Mouse (Mus musculus) heart, embryonic 14.5 days (tissue): ENCODE results near the gene Ubap2l. TPM values are rescaled to one million over a fixed set of nuclear protein-coding genes. Genes with fewer than 3 reads are reported as not detected.
A peak's percentile ranks its signal among the peaks of the same experiment; 100 is the strongest.

Source experiments
- ATAC-seq: fragments of 200-750 bp; cut with Nextera tagmentation; 2 replicates; pipeline ENCODE4 v1.8.0; 2017; ENCODE audit warnings: low read depth, moderate TSS enrichment; ENCODE audit not compliant: insufficient number of reproducible peaks, insufficient read depth, low FRiP score
- H3K27ac ChIP-seq, 2 experiments: fragments of 200-500 bp in 1 of 2; fragments of 300-500 bp in 1 of 2; sonication (generic) in 1 of 2; replicated peaks in 1 of 2; 2 replicates each; pipeline ENCODE4 v1.5.1; 2012 to 2014; ENCODE audit warnings: low read depth in 2 of 2, low read length in 2 of 2, control low read depth in 1 of 2, mild to moderate bottlenecking in 1 of 2, mixed read lengths in 1 of 2; ENCODE audit not compliant: control insufficient read depth in 1 of 2, insufficient read depth in 1 of 2
- H3K27me3 ChIP-seq: fragments of 300-500 bp; sonication (generic); 2 replicates; pipeline ENCODE4 v1.6.1; 2014; ENCODE audit warnings: mild to moderate bottlenecking, low read length, control low read depth; ENCODE audit not compliant: control insufficient read depth, insufficient read depth
- H3K36me3 ChIP-seq: fragments of 300-500 bp; sonication (generic); 2 replicates; pipeline ENCODE4 v1.6.1; 2014; ENCODE audit warnings: mild to moderate bottlenecking, control low read depth, low read length, mixed read lengths; ENCODE audit not compliant: control insufficient read depth, insufficient read depth
- H3K4me1 ChIP-seq, 2 experiments: fragments of 200-500 bp in 1 of 2; fragments of 300-500 bp in 1 of 2; sonication (generic) in 1 of 2; 2 replicates each; pipeline ENCODE4 v1.6.1; 2012 to 2014; ENCODE audit warnings: low read length in 2 of 2, control low read depth in 1 of 2, mixed read lengths in 1 of 2; ENCODE audit not compliant: control insufficient read depth in 2 of 2, insufficient read depth in 2 of 2
- H3K4me2 ChIP-seq: fragments of 300-500 bp; sonication (generic); 2 replicates; pipeline ENCODE4 v1.6.1; 2014; ENCODE audit warnings: mild to moderate bottlenecking, low read length
- H3K4me3 ChIP-seq, 2 experiments: fragments of 200-500 bp in 1 of 2; fragments of 300-500 bp in 1 of 2; sonication (generic) in 1 of 2; 2 replicates each; pipeline ENCODE4 v1.5.1; 2012 to 2014; ENCODE audit warnings: low read length in 2 of 2, mild to moderate bottlenecking in 2 of 2, control low read depth in 1 of 2, low read depth in 1 of 2, moderate library complexity in 1 of 2; ENCODE audit not compliant: control insufficient read depth in 1 of 2, insufficient read depth in 1 of 2
- H3K9ac ChIP-seq: fragments of 300-500 bp; sonication (generic); 2 replicates; pipeline ENCODE4 v1.6.1; 2014; ENCODE audit warnings: mild to moderate bottlenecking, low read length
- H3K9me3 ChIP-seq: fragments of 300-500 bp; sonication (generic); 2 replicates; pipeline ENCODE4 v1.6.1; 2016; ENCODE audit warnings: low read length, control low read depth; ENCODE audit not compliant: control insufficient read depth
- WGBS: fragments of 180-500 bp; shearing (Covaris S2); extraction: QIAGEN DNeasy Blood & Tissue Kit; methylation state at CpG from one replicate; pipeline ENCODE4 v1.1.7; 2014; 5-methylcytosine and 5-hydroxymethylcytosine counted together
- polyA plus RNA-seq: library from polyadenylated mRNA; unstranded; fragments of >200 nt; fragmentation: Nextera tagmentation; extraction: Ambion mirVana; gene quantifications from 2 replicates; pipeline ENCODE4 v1.2.1, GENCODE M21; 2014

Gene Ubap2l
- polyA plus RNA-seq, 1 experiment from 2014 or later, result 154 TPM

DNA sequence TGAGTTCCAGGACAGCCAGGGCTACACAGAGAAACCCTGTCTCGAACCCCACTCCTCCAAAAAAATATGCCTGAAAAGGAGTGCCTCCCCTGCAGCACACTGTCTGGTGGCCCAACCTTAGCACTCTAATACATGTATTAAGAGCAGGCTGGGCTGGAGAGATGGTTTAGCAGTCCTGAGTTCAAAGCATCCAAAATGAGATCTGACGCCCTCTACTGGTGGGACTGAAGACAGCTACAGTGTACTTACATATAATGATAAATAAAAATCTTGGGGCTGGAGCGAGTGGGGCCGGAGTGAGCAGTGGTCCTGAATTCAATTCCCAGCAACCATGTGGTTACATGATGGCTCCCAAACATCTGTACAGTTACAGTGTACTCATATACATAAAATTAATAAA, 85.5 kb downstream of the Ubap2l start:
- H3K36me3 ChIP-seq, result 0 out of 2 replicates have a peak, but pooled peaks cover 3% of the 10 kb centered on the region
- no peak overlapping the region for H3K4me3 ChIP-seq
- H3K27ac ChIP-seq, result no peak overlapping the region
- H3K4me2 ChIP-seq, result no peak overlapping the region
- H3K4me1 ChIP-seq, result peaks cover 6 to 9% of the 10 kb centered on the region in 2 experiments
- no peak overlapping the region for H3K9ac ChIP-seq
- ATAC-seq, result no peak
- 71% methylated on average over 4 of the region's 4 CpGs for WGBS
- H3K9me3 ChIP-seq, result no peaks in the 10 kb centered on the region
- no peaks in the 10 kb centered on the region for H3K27me3 ChIP-seq

DNA sequence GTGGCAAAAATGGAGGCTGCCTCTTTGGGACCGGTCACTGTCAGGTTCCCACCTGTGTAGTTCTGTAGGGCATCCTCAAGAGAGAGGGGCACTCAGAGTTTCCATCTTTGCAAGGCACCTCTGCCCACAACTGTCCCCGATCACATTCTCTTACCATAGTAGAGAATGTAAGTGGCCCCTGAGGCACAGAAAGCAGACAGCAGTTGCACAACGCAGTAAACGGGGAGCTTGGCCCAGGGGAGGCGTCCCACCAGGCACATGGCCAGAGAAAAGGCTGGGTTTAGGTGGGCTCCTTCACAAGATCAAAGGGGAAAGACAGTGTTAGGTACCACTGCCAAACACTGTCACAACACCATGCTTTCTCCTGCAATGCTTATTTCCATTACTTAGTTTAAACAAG, 86.5 kb downstream of the Ubap2l start:
- ATAC-seq, result no peak
- Histone ChIP-seq H3K9ac (no peak overlapping the region), H3K9me3 (no peaks in the 10 kb centered on the region), H3K27me3 (no peaks in the 10 kb centered on the region), H3K27ac (no peak overlapping the region), H3K36me3 (0 out of 2 replicates have a peak, but pooled peaks cover 3% of the 10 kb centered on the region), H3K4me3 (no peak overlapping the region), H3K4me1 (peaks cover 15 to 19% of the 10 kb centered on the region in 2 experiments), H3K4me2 (no peak overlapping the region)
- WGBS, result 87% methylated on average over 5 of the region's 5 CpGs

DNA sequence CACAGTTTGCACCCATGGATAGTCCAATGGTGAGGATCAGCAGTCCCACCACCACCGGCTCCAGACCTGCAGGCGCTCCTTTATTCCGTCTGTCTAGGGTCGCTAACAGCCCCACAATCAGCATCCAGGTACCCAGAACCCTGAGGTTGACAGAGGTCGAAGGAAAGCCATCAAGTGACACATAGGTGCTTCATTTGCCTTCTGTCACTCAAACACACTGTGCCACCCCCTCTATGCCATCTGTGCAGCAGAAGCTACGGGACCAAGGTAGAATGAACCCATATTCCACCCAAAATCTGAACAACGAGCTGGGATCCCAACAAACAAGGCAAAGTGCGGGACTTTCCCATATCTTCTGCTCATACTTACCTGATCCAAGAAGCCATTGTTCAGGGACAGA, 86.9 kb downstream of the Ubap2l start:
- no peaks in the 10 kb centered on the region for H3K9me3 ChIP-seq
- no peak for ATAC-seq
- no peak overlapping the region for H3K9ac ChIP-seq
- no peaks in the 10 kb centered on the region for H3K27me3 ChIP-seq
- H3K4me2 ChIP-seq, result no peak overlapping the region
- peaks cover 19 to 23% of the 10 kb centered on the region in 2 experiments for H3K4me1 ChIP-seq
- WGBS, result 93% methylated on average over 8 of the region's 8 CpGs
- H3K27ac ChIP-seq, result no peak overlapping the region
- 0 out of 2 replicates have a peak, but pooled peaks cover 3% of the 10 kb centered on the region for H3K36me3 ChIP-seq
- no peak overlapping the region for H3K4me3 ChIP-seq

DNA sequence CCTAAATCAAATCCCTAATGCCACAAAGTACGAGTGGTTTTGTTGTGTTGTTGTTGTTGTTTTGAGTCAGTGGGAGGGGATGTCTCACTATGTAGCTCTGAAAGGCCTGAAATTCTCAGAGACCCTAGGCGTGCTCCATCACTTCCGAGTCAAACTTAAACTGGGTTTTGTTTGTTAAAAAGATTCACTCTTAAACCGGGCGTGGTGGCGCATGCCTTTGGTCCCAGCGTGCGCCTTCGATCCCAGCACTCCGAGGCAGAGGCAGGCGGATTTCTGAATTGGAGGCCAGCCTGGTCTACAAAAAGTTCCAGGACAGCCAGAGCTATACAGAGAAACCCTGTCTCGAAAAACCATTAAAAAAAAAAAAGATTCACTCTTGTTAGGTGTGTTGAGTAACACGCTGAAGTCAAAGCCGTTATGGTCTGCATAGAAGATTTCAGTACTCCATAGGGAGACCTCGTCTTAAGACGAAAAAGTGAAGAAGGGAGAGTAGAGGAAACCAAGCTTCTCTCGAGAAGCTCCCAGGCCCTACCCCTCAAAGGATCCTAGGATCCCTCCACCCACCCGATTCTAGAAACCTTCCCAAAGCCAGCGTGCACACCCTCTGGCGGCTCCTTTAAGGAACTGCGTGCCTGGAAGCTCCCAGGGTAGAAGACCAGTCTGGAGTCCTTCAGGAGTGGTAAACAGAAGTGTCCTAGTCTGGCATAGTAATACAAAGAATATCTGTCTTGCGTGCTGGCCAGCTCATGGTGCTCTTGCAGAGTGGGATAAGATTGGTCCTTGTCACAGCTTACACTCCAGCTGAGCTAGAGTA, 88.3 kb downstream of the Ubap2l start:
- WGBS, result 25% methylated on average over 22 of the region's 22 CpGs
- no peak for ATAC-seq
- Histone ChIP-seq H3K27me3 (no peaks in the 10 kb centered on the region), H3K27ac (peak overlapping the region; percentile 97 to 99), H3K36me3 (peaks cover 8% of the 10 kb centered on the region; the same call in 1 of the 2 replicates), H3K4me1 (peaks cover 29 to 35% of the 10 kb centered on the region in 2 experiments), H3K4me2 (peak overlapping the region; percentile 89), H3K9ac (peak overlapping the region; percentile 96), H3K9me3 (no peaks in the 10 kb centered on the region), H3K4me3 (peak overlapping the region; percentile 94 to 96)

DNA sequence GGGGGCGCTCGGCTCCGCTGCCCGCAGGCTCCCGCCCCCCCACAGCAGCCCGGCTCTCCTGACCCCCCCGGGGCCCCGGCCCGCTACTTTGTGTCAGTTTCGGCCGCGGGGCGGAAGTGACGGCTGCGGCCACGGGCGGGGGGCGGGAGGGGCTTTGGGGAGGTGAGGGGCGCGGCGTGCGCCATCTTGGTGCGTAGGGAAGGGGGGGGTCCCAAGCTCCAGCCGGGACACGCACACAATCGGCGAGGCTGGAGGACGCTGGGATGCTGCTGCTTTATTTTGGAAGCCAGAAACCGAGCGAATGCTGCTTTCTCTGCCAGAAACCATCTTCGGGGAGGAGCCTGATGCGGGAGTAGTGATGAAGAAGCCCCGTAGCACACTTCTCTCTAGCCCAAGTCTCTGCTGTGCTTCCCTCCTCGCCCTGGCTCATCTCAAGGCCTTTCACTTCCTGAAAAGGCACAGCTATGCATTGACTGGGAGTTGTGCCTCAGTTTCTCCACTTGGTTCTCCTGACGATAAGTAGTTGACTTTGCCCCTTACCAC, 89.1 kb downstream of the Ubap2l start, which contains the start of gene Atp8b2:
Gene Atp8b2 (minus strand): TSS at position 288 of the 543 bp plus-strand sequence.
- ATAC-seq, result peak; percentile 63
- peaks cover 33 to 37% of the 10 kb centered on the region in 2 experiments for H3K4me1 ChIP-seq
- WGBS, result 0% methylated on average over 15 of the region's 35 CpGs

DNA sequence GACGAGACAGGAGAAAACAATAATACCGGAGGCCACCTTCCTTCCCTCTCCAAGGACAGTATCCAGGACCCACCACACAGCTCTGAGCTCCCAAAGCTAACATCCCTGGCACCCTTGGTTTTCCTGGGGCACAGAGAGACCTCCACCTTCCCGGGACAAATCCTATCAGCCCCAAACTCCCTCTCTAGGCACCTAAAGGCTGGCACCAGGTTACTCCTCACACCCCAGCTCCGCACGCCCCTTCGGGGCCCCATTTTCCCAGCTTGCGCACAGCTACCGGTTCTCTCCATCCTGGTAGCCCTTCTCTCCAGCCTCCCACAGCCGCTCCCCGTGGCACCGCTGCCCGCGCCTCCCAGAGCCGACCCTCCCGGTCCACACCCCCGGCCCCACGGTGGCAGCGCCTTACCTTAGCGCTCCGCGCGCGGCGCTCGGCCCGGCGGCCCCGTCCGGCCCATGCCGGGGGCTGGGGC, 89.6 kb downstream of the Ubap2l start:
- Histone ChIP-seq H3K36me3 (peaks cover 19% of the 10 kb centered on the region), H3K9ac (peak overlapping the region; percentile 96), H3K4me3 (peak overlapping the region; percentile 94 to 96), H3K4me1 (peaks cover 33 to 37% of the 10 kb centered on the region in 2 experiments), H3K27ac (peak overlapping the region; percentile 89 to 99), H3K4me2 (peak overlapping the region; percentile 89), H3K9me3 (no peaks in the 10 kb centered on the region), H3K27me3 (no peaks in the 10 kb centered on the region)
- ATAC-seq, result no peak
- WGBS, result under 1% methylated on average over 30 of the region's 30 CpGs

More for the DNA sequence above, 89.1 kb downstream of the Ubap2l start, which contains the start of gene Atp8b2:
- Histone ChIP-seq H3K27ac (peak within 1 kb of the TSS; percentile 97 to 99), H3K4me2 (peak within 1 kb of the TSS; percentile 89), H3K27me3 (no peaks in the 10 kb centered on the region), H3K4me3 (peak within 1 kb of the TSS; percentile 94 to 96), H3K9me3 (no peaks in the 10 kb centered on the region), H3K9ac (peak within 1 kb of the TSS; percentile 96), H3K36me3 (peaks cover 14% of the 10 kb centered on the region)

DNA sequence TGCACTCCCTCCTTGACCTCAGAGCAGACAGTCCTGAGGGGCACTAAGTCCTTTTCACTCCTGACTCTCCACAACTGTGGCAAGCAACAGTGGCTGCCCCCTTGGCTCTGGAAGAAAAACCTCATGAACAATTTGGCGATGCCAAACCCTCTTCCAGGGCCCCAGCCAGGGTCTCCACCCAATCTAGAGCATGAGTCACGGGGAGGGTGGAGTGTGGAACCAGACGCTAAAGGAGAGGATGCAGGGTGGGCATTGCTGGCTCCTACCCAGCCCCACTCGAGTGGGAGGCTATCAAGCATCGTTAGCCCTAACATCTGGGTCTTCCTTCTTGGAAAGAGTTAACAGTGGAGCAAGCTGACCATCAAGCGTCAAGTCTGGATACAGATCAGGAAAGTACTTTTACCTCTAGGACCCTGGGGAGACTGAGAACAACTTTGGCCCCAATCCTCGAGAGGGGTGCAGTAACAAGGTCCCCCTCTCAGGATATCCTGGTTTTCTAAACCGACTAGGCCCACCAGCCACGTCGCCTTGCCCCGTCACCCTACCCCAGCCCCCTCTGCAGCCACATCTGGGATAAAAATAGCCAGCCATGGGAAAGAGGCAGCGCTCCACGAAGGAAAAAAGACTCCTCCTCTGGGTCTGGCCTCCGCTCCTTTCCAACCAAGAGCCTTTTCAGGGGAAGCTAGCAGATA, 90.2 kb downstream of the Ubap2l start:
- no peak for ATAC-seq
- peak overlapping the region; percentile 96 for H3K9ac ChIP-seq
- no peaks in the 10 kb centered on the region for H3K9me3 ChIP-seq
- peaks cover 25% of the 10 kb centered on the region for H3K36me3 ChIP-seq
- H3K4me2 ChIP-seq, result peak overlapping the region; percentile 89
- WGBS, result under 1% methylated on average over 14 of the region's 14 CpGs
- peak overlapping the region; percentile 89 to 99 for H3K27ac ChIP-seq
- H3K27me3 ChIP-seq, result no peaks in the 10 kb centered on the region
- H3K4me3 ChIP-seq, result peak overlapping the region; percentile 94 to 96
- peaks cover 33 to 37% of the 10 kb centered on the region in 2 experiments for H3K4me1 ChIP-seq
